Mouse (Mus musculus) MEL (cell line): ENCODE measurements at regions not wholly inside any gene's neighbourhood (a gene's known extent, or its start where the extent isn't known, plus 50 kb on each side); places are given as distances from the start of the nearest gene placed in this dataset.

ENCODE experiments used
- DNase-seq: peaks from one replicate; pipeline ENCODE4 v3.0.0; 2011; ENCODE audit warnings: low read depth, low spot score
- H3K27ac ChIP-seq: 2 replicates; pipeline ENCODE4 v1.5.1; 2012; ENCODE audit warnings: low read depth, mild to moderate bottlenecking, control low read depth, low read length, moderate library complexity; ENCODE audit not compliant: control insufficient read depth
- H3K27me3 ChIP-seq, 2 experiments: fragments of 150-350 bp in 1 of 2; sonication (generic) in 1 of 2; 2 replicates each; pipeline ENCODE4 v1.6.1; 2012; ENCODE audit warnings: low read length in 2 of 2, mild to moderate bottlenecking in 2 of 2, improper control_type of control experiment in 1 of 2, moderate library complexity in 1 of 2; ENCODE audit not compliant: insufficient read depth in 2 of 2, control insufficient read depth in 1 of 2
- H3K36me3 ChIP-seq, 2 experiments: 2 replicates each; pipeline ENCODE4 v1.6.1; 2012 to 2014; ENCODE audit warnings: low read length in 2 of 2, improper control_type of control experiment in 1 of 2, inconsistent platforms in 1 of 2, mild to moderate bottlenecking in 1 of 2; ENCODE audit not compliant: insufficient read depth in 2 of 2, control insufficient read depth in 1 of 2
- H3K4me1 ChIP-seq, 2 experiments: fragments of 150-350 bp in 1 of 2; sonication (generic) in 1 of 2; 2 replicates each; pipeline ENCODE4 v1.6.1; 2012; ENCODE audit warnings: low read length in 2 of 2, improper control_type of control experiment in 1 of 2, mild to moderate bottlenecking in 1 of 2; ENCODE audit not compliant: insufficient read depth in 2 of 2, control insufficient read depth in 1 of 2
- H3K4me3 ChIP-seq, 2 experiments: fragments of 150-350 bp in 1 of 2; sonication (generic) in 1 of 2; 2 replicates each; pipeline ENCODE4 v1.5.1; 2012; ENCODE audit warnings: low read depth in 2 of 2, low read length in 2 of 2, mild to moderate bottlenecking in 2 of 2, moderate library complexity in 2 of 2, control low read depth in 1 of 2, improper control_type of control experiment in 1 of 2; ENCODE audit not compliant: control insufficient read depth in 1 of 2, insufficient read depth in 1 of 2
- H3K79me2 ChIP-seq: 2 replicates; pipeline ENCODE4 v1.6.1; 2012; ENCODE audit warnings: mild to moderate bottlenecking, low read length, moderate library complexity; ENCODE audit not compliant: control insufficient read depth, poor library complexity, insufficient read depth
- H3K9ac ChIP-seq: 2 replicates; pipeline ENCODE4 v1.6.1; 2012; ENCODE audit warnings: low read depth, mild to moderate bottlenecking, control low read depth, low read length, moderate library complexity; ENCODE audit not compliant: control insufficient read depth, poor library complexity, severe bottlenecking
- H3K9me3 ChIP-seq: fragments of 150-350 bp; sonication (generic); replicated peaks from 2 replicates; pipeline ENCODE4 v1.6.1; 2012; ENCODE audit warnings: mild to moderate bottlenecking, low read length, improper control_type of control experiment, moderate library complexity; ENCODE audit not compliant: insufficient read depth
- CHD2 ChIP-seq: IDR thresholded peaks from 2 replicates; pipeline ENCODE4 v1.6.1; 2011; ENCODE audit warnings: low read length, improper control_type of control experiment
- CTCF ChIP-seq, 3 experiments: IDR thresholded peaks in 2 of 3; conservative IDR thresholded peaks in 1 of 3; 2 replicates each; pipeline ENCODE4 v1.5.1; 2011 to 2012; ENCODE audit warnings: low read length in 3 of 3, low read depth in 2 of 3, mild to moderate bottlenecking in 2 of 3, improper control_type of control experiment in 1 of 3, inconsistent platforms in 1 of 3, mixed read lengths in 1 of 3, moderate library complexity in 1 of 3; ENCODE audit not compliant: control insufficient read depth in 1 of 3, insufficient read depth in 1 of 3, poor library complexity in 1 of 3, severe bottlenecking in 1 of 3
- E2F4 ChIP-seq: IDR thresholded peaks from 2 replicates; pipeline ENCODE4 v1.6.1; 2011; ENCODE audit warnings: low read depth, low read length, improper control_type of control experiment, borderline replicate concordance
- EP300 ChIP-seq, 2 experiments: IDR thresholded peaks; 2 replicates each; pipeline ENCODE4 v1.6.1; 2011; ENCODE audit warnings: improper control_type of control experiment in 2 of 2, low read length in 2 of 2, low read depth in 1 of 2, mild to moderate bottlenecking in 1 of 2
- ETS1 ChIP-seq: IDR thresholded peaks from 2 replicates; pipeline ENCODE4 v1.6.1; 2012; ENCODE audit warnings: low read depth, mild to moderate bottlenecking, inconsistent platforms, low read length, improper control_type of control experiment, moderate library complexity
- GABPA ChIP-seq: IDR thresholded peaks from 2 replicates; pipeline ENCODE4 v1.6.1; 2012; ENCODE audit warnings: low read depth, mild to moderate bottlenecking, inconsistent platforms, low read length, improper control_type of control experiment, moderate library complexity
- GATA1 ChIP-seq: IDR thresholded peaks from 2 replicates; pipeline ENCODE4 v1.6.1; 2011; ENCODE audit warnings: low read depth, low read length, improper control_type of control experiment
- HCFC1 ChIP-seq: IDR thresholded peaks from 2 replicates; pipeline ENCODE4 v1.6.1; 2012; ENCODE audit warnings: low read depth, mild to moderate bottlenecking, inconsistent platforms, low read length, improper control_type of control experiment, moderate library complexity
- JUND ChIP-seq: IDR thresholded peaks from 2 replicates; pipeline ENCODE4 v1.6.1; 2011; ENCODE audit warnings: low read depth, mild to moderate bottlenecking, improper control_type of control experiment, low read length
- MAX ChIP-seq: IDR thresholded peaks from 2 replicates; pipeline ENCODE4 v1.6.1; 2011; ENCODE audit warnings: low read length, improper control_type of control experiment
- MXI1 ChIP-seq: IDR thresholded peaks from 2 replicates; pipeline ENCODE4 v1.6.1; 2011; ENCODE audit warnings: mild to moderate bottlenecking, low read depth, low read length, improper control_type of control experiment
- NELFE ChIP-seq: IDR thresholded peaks from 2 replicates; pipeline ENCODE4 v1.6.1; 2011; ENCODE audit warnings: low read depth, low read length, improper control_type of control experiment
- RAD21 ChIP-seq: IDR thresholded peaks from 2 replicates; pipeline ENCODE4 v1.6.1; 2011; ENCODE audit warnings: mild to moderate bottlenecking, low read depth, low read length, improper control_type of control experiment
- SIN3A ChIP-seq: IDR thresholded peaks from 2 replicates; pipeline ENCODE4 v1.6.1; 2012; ENCODE audit warnings: low read length, improper control_type of control experiment, inconsistent platforms
- SMC3 ChIP-seq: IDR thresholded peaks from 2 replicates; pipeline ENCODE4 v1.6.1; 2011; ENCODE audit warnings: low read depth, low read length, improper control_type of control experiment
- TAL1 ChIP-seq: IDR thresholded peaks from 2 replicates; pipeline ENCODE4 v1.6.1; 2012; ENCODE audit warnings: mild to moderate bottlenecking, inconsistent platforms, low read length, moderate library complexity, mixed read lengths
- TBP ChIP-seq: IDR thresholded peaks from 2 replicates; pipeline ENCODE4 v1.8.0; 2011; ENCODE audit warnings: low read depth, low read length, improper control_type of control experiment
- TCF12 ChIP-seq: IDR thresholded peaks from 2 replicates; pipeline ENCODE4 v1.6.1; 2014; ENCODE audit warnings: low read depth, mild to moderate bottlenecking, inconsistent platforms, low read length, improper control_type of control experiment, moderate library complexity
- UBTF ChIP-seq: IDR thresholded peaks from 2 replicates; pipeline ENCODE4 v1.6.1; 2012; ENCODE audit warnings: low read depth, mild to moderate bottlenecking, inconsistent platforms, low read length, improper control_type of control experiment, moderate library complexity, borderline replicate concordance; ENCODE audit not compliant: insufficient read depth
- ZC3H11A ChIP-seq: IDR thresholded peaks from 2 replicates; pipeline ENCODE4 v1.6.1; 2012; ENCODE audit warnings: low read depth, mild to moderate bottlenecking, inconsistent platforms, low read length, improper control_type of control experiment
- ZKSCAN1 ChIP-seq: IDR thresholded peaks from 2 replicates; pipeline ENCODE4 v1.6.1; 2012; ENCODE audit warnings: low read depth, mild to moderate bottlenecking, inconsistent platforms, low read length, improper control_type of control experiment, moderate library complexity
- ZMIZ1 ChIP-seq: IDR thresholded peaks from 2 replicates; pipeline ENCODE4 v1.6.1; 2012; ENCODE audit warnings: low read depth, mild to moderate bottlenecking, inconsistent platforms, low read length, improper control_type of control experiment, moderate library complexity
- ZNF384 ChIP-seq: IDR thresholded peaks from 2 replicates; pipeline ENCODE4 v1.6.1; 2012; ENCODE audit warnings: low read depth, mild to moderate bottlenecking, inconsistent platforms, low read length, improper control_type of control experiment

DNA sequence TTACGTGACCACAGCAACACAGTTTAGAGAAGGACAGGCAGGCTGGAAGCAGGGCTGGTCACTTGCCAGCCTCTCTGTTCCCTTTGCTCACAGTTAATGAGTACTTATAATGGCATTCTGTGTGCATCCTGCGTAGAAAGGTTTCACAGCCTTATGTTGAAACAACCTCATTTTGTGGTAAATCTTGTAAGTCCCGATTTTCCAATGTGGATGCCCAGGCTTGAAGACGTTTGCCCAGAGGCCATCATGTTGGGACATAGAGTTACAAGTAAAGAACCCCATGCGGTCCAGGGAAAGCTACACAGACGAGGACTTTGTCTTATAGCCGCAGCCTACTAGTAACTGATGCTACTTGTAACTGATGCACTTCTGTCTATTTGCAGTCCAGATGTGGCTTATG is 100.4 kb upstream of the Lhx8 start:
- TF ChIP-seq MAX: no peak
- TF ChIP-seq SIN3A: no peak
- no peak for TF ChIP-seq UBTF
- no peak for DNase-seq
- no peak overlapping the region for H3K27ac ChIP-seq
- H3K36me3 ChIP-seq: no peaks in the 10 kb centered on the region
- H3K79me2 ChIP-seq: no peaks in the 10 kb centered on the region
- H3K9me3 ChIP-seq: no peaks in the 10 kb centered on the region
- H3K4me3 ChIP-seq: no peak overlapping the region
- H3K4me1 ChIP-seq: no peaks in the 10 kb centered on the region
- no peak overlapping the region for H3K9ac ChIP-seq
- H3K27me3 ChIP-seq: no peaks in the 10 kb centered on the region

DNA sequence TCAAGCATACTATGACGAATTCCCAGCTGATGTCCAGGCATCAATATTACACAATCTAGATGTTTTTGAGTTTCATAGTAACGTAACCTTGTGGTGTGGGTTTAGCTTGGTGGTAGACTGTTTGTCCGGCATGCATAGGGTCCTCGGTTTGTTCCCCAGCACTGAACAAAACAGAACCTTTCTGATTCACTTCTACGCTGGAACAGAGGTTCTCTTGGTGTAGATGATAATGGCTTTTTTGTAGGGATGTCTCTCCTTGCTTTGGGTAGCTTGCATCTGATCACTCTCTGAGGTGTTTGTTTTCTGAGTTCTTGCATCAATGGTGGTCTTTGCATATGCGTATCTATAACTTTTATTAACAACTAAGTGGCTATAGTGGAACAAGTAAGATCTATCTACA is 99.2 kb upstream of the Lhx8 start:
- Histone ChIP-seq H3K79me2 (no peaks in the 10 kb centered on the region), H3K27me3 (no peaks in the 10 kb centered on the region), H3K9me3 (no peaks in the 10 kb centered on the region), H3K27ac (no peak overlapping the region)
- no peak for DNase-seq
- TF ChIP-seq ZMIZ1: no peak
- no peak for TF ChIP-seq ETS1
- no peak for TF ChIP-seq EP300 (IDR thresholded peaks at IDR 0.05; ENCODE audit: low read depth in 1 of 2, low read length in 2 of 2)
- TF ChIP-seq NELFE: no peak
- TF ChIP-seq TCF12: no peak
- no peak for TF ChIP-seq GATA1
- TF ChIP-seq TAL1: no peak
- no peak for TF ChIP-seq ZKSCAN1
- no peak for TF ChIP-seq SMC3
- TF ChIP-seq JUND: no peak
- no peak for TF ChIP-seq MXI1
- TF ChIP-seq TBP: no peak
- TF ChIP-seq CHD2: no peak
- TF ChIP-seq, all 39 proteins: peak for 0
- H3K4me1 ChIP-seq: no peaks in the 10 kb centered on the region
- no peaks in the 10 kb centered on the region for H3K36me3 ChIP-seq
- H3K9ac ChIP-seq: no peak overlapping the region
- H3K4me3 ChIP-seq: no peak overlapping the region

DNA sequence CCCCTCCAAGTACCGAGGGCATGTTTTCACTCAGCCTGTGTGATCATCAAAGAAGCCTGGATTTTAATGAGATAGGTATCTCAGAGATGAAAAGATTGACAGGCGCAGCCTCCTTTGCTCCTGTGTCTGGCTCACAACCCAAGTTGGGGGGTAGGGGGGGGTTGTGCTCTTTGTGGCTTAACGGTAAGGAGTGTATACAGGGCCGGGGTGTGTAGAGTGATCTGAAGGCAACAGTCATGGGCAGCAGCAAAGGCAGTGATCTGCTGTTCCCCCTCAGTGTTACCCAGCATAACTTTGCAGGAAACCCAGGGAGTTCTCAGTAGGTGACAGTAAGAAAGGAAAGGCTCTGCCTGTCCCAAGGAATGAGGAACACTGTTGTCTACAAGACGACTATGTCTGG is 94.1 kb upstream of the Lhx8 start:
- no peaks in the 10 kb centered on the region for H3K79me2 ChIP-seq
- H3K9me3 ChIP-seq: no peaks in the 10 kb centered on the region

More for the DNA sequence above, 94.1 kb upstream of the Lhx8 start:
- Histone ChIP-seq H3K36me3 (no peaks in the 10 kb centered on the region), H3K9ac (no peak overlapping the region), H3K27ac (no peak overlapping the region), H3K27me3 (no peaks in the 10 kb centered on the region), H3K4me3 (no peak overlapping the region), H3K4me1 (no peaks in the 10 kb centered on the region)
- no peak for DNase-seq
- TF ChIP-seq SIN3A (no peak), ZC3H11A (no peak), E2F4 (no peak), TBP (no peak), ZNF384 (no peak), GABPA (no peak), CTCF (IDR thresholded peaks at IDR 0.05 in 2 of 3, conservative IDR thresholded peaks at IDR 0.05 in 1 of 3; ENCODE audit: control insufficient read depth in 1 of 3, insufficient read depth in 1 of 3, low read depth in 2 of 3, low read length in 3 of 3, poor library complexity in 1 of 3, severe bottlenecking in 1 of 3) (no peak), MXI1 (no peak), ZKSCAN1 (no peak), ETS1 (no peak), CHD2 (no peak), NELFE (no peak), HCFC1 (no peak), RAD21 (no peak)
